Mouse (Mus musculus) liver, postnatal 0 days (tissue): Measurements from ENCODE around the gene Ppil3. TPM values are rescaled to one million over a fixed set of nuclear protein-coding genes. Genes with fewer than 3 reads are reported as not detected.
A peak's percentile ranks its signal among the peaks of the same experiment; 100 is the strongest.

Experiments used
- ATAC-seq: fragments of 200-750 bp; cut with Nextera tagmentation; 2 replicates; pipeline ENCODE4 v1.8.0; 2017; ENCODE audit warnings: mild to moderate bottlenecking, moderate library complexity
- DNase-seq: peaks from one replicate; pipeline ENCODE4 v3.0.0-alpha.2; 2016
- H3K27ac ChIP-seq: fragments of 300-500 bp; sonication (generic); 2 replicates; pipeline ENCODE4 v1.5.1; 2014; ENCODE audit warnings: antibody characterized with exemption, moderate library complexity, mild to moderate bottlenecking, low read depth
- H3K27me3 ChIP-seq: fragments of 300-500 bp; sonication (generic); 2 replicates; pipeline ENCODE4 v1.6.1; 2014; ENCODE audit warnings: low read length, control low read depth, mixed read lengths; ENCODE audit not compliant: insufficient read depth
- H3K36me3 ChIP-seq: fragments of 300-500 bp; sonication (generic); replicated peaks from 2 replicates; pipeline ENCODE4 v1.6.1; 2014; ENCODE audit warnings: mild to moderate bottlenecking, control low read depth, low read length, moderate library complexity, mixed read lengths; ENCODE audit not compliant: insufficient read depth
- H3K4me1 ChIP-seq: fragments of 300-500 bp; sonication (generic); 2 replicates; pipeline ENCODE4 v1.6.1; 2014; ENCODE audit warnings: antibody characterized with exemption, mild to moderate bottlenecking, control low read depth; ENCODE audit not compliant: insufficient read depth
- H3K4me2 ChIP-seq: fragments of 300-500 bp; sonication (generic); 2 replicates; pipeline ENCODE4 v1.6.1; 2014; ENCODE audit warnings: low read depth, mild to moderate bottlenecking, low read length, moderate library complexity, mixed read lengths
- H3K4me3 ChIP-seq: fragments of 300-500 bp; sonication (generic); 2 replicates; pipeline ENCODE4 v1.5.1; 2014; ENCODE audit warnings: low read depth, low read length
- H3K9ac ChIP-seq: fragments of 300-500 bp; sonication (generic); replicated peaks from 2 replicates; pipeline ENCODE4 v1.6.1; 2014; ENCODE audit warnings: mild to moderate bottlenecking, moderate library complexity
- H3K9me3 ChIP-seq: fragments of 300-500 bp; sonication (generic); 2 replicates; pipeline ENCODE4 v1.6.1; 2016; ENCODE audit warnings: mild to moderate bottlenecking, control low read depth, low read length, mixed read lengths
- CTCF ChIP-seq: sonication (generic); IDR thresholded peaks from 2 replicates; pipeline ENCODE4 v1.5.1; 2016; ENCODE audit warnings: antibody characterized with exemption, low read depth
- EP300 ChIP-seq: IDR thresholded peaks from 2 replicates; pipeline ENCODE4 v1.6.1; 2016; ENCODE audit warnings: antibody characterized with exemption, low read depth, mild to moderate bottlenecking
- WGBS: fragments of 180-500 bp; shearing (Covaris S2); extraction: QIAGEN DNeasy Blood & Tissue Kit; methylation state at CpG from one replicate; pipeline ENCODE4 v1.1.7; 2014; ENCODE audit not compliant: insufficient replicate concordance; 5-methylcytosine and 5-hydroxymethylcytosine counted together
- polyA plus RNA-seq: library from polyadenylated mRNA; unstranded; fragments of >200 nt; fragmentation: Nextera tagmentation; extraction: Ambion mirVana; gene quantifications from 2 replicates; pipeline ENCODE4 v1.2.1, GENCODE M21; 2015

Gene Ppil3
- polyA plus RNA-seq, 1 experiment from 2014 or later, result 17.4 TPM

- Histone ChIP-seq H3K36me3 (peaks cover 52% of the 10 kb centered on the region), H3K4me2 (no peak overlapping the region), H3K4me3 (no peak overlapping the region), H3K9ac (no peak overlapping the region), H3K27ac (no peak overlapping the region), H3K4me1 (no peaks in the 10 kb centered on the region), H3K9me3 (no peaks in the 10 kb centered on the region), H3K27me3 (no peaks in the 10 kb centered on the region)
- TF ChIP-seq CTCF, result no peak
- no peak for TF ChIP-seq EP300
- WGBS, result 81% methylated on average over 3 of the region's 3 CpGs
- DNase-seq (no peak), ATAC-seq (no peak; the same call in 1 of the 2 replicates)
Observed at GRCm38 (mm10) chr1:58460566-58460965, 15.3 kb upstream of the Ppil3 start.

- Histone ChIP-seq H3K36me3 (peaks cover 41% of the 10 kb centered on the region), H3K9me3 (no peaks in the 10 kb centered on the region), H3K4me2 (no peak overlapping the region), H3K4me3 (no peak overlapping the region), H3K9ac (no peak overlapping the region), H3K27me3 (no peaks in the 10 kb centered on the region), H3K4me1 (no peaks in the 10 kb centered on the region), H3K27ac (no peak overlapping the region)
- no peak for DNase-seq
- 75% methylated on average over 2 of the region's 2 CpGs for WGBS
- TF ChIP-seq CTCF, result no peak
- no peak for TF ChIP-seq EP300
- no peak for ATAC-seq
Observed at GRCm38 (mm10) chr1:58458867-58459266, 13.6 kb upstream of the Ppil3 start.

- TF ChIP-seq EP300 (no peak), CTCF (no peak)
- no peak overlapping the region for H3K27ac ChIP-seq
- no peaks in the 10 kb centered on the region for H3K4me1 ChIP-seq
- H3K4me3 ChIP-seq, result no peak overlapping the region
- no peaks in the 10 kb centered on the region for H3K27me3 ChIP-seq
- DNase-seq, result no peak
- ATAC-seq, result peak; percentile 50; the same call in 1 of the 2 replicates
- no peak overlapping the region for H3K4me2 ChIP-seq
- no peaks in the 10 kb centered on the region for H3K9me3 ChIP-seq
- H3K36me3 ChIP-seq, result peaks cover 41% of the 10 kb centered on the region
- no peak overlapping the region for H3K9ac ChIP-seq
- 80% methylated on average over 5 of the region's 5 CpGs for WGBS
Observed at GRCm38 (mm10) chr1:58458175-58458574, 12.9 kb upstream of the Ppil3 start.

- 77% methylated on average over 6 of the region's 6 CpGs for whole genome bisulfite sequencing
- no peaks in the 10 kb centered on the region for H3K9me3 ChIP-seq
- H3K27ac ChIP-seq, result no peak overlapping the region
- DNase-seq (no peak), ATAC-seq (no peak)
- H3K4me1 ChIP-seq, result 0 out of 2 replicates have a peak, but pooled peaks cover 1% of the 10 kb centered on the region
- H3K36me3 ChIP-seq, result peaks cover 31% of the 10 kb centered on the region
- no peak overlapping the region for H3K4me2 ChIP-seq
- no peak overlapping the region for H3K4me3 ChIP-seq
- TF ChIP-seq CTCF (no peak), EP300 (no peak)
- no peaks in the 10 kb centered on the region for H3K27me3 ChIP-seq
- no peak overlapping the region for H3K9ac ChIP-seq
Observed at GRCm38 (mm10) chr1:58454316-58454715, 9.0 kb upstream of the Ppil3 start.

GRCm38 (mm10) chr1:58448396-58448795, 3.1 kb upstream of the Ppil3 start:
- 72% methylated on average over 7 of the region's 7 CpGs for WGBS
- Histone ChIP-seq H3K9ac (no peak overlapping the region), H3K4me1 (peaks cover 19% of the 10 kb centered on the region), H3K4me3 (no peak overlapping the region), H3K9me3 (no peaks in the 10 kb centered on the region), H3K27ac (no peak overlapping the region), H3K27me3 (no peaks in the 10 kb centered on the region), H3K4me2 (no peak overlapping the region), H3K36me3 (peaks cover 18% of the 10 kb centered on the region)
- TF ChIP-seq EP300, result no peak
- peak; percentile 22; the same call in 1 of the 2 replicates for TF ChIP-seq CTCF
- DNase-seq, result no peak
- ATAC-seq, result no peak

- TF ChIP-seq EP300 (no peak), CTCF (no peak)
- DNase-seq, result no peak
- H3K4me2 ChIP-seq, result no peak overlapping the region
- no peak for ATAC-seq
- H3K27me3 ChIP-seq, result no peaks in the 10 kb centered on the region
- H3K36me3 ChIP-seq, result peaks cover 17% of the 10 kb centered on the region
- 89% methylated on average over 7 of the region's 7 CpGs for WGBS
- H3K4me1 ChIP-seq, result peaks cover 19% of the 10 kb centered on the region
- H3K9me3 ChIP-seq, result no peaks in the 10 kb centered on the region
- H3K4me3 ChIP-seq, result no peak overlapping the region
- no peak overlapping the region for H3K27ac ChIP-seq
- no peak overlapping the region for H3K9ac ChIP-seq
Observed at GRCm38 (mm10) chr1:58447766-58448165, 2.5 kb upstream of the Ppil3 start.

- TF ChIP-seq CTCF, result no peak
- TF ChIP-seq EP300, result no peak
Observed at GRCm38 (mm10) chr1:58445861-58446260, 575 bp upstream of the Ppil3 start.

More at GRCm38 (mm10) chr1:58445861-58446260, 575 bp upstream of the Ppil3 start:
- H3K4me2 ChIP-seq, result peak overlapping the region; percentile 81
- peak overlapping the region; percentile 85 for H3K9ac ChIP-seq
- H3K36me3 ChIP-seq, result peaks cover 20% of the 10 kb centered on the region
- peak overlapping the region; percentile 93 for H3K27ac ChIP-seq
- H3K9me3 ChIP-seq, result no peaks in the 10 kb centered on the region
- WGBS, result 4% methylated on average over 11 of the region's 11 CpGs
- DNase-seq (no peak), ATAC-seq (no peak)
- peak overlapping the region; percentile 80 for H3K4me3 ChIP-seq
- H3K27me3 ChIP-seq, result no peaks in the 10 kb centered on the region
- H3K4me1 ChIP-seq, result peaks cover 19% of the 10 kb centered on the region
